29 mouse cellular contexts compared by ENCODE assay signal in genomic region chr17:71242666-71243065, GRCm38 (mm10).
"Had no signal": no experiment of that assay in that cellular context is flagged by ENCODE, and none has a peak within 500 bp of the region (broad histone marks: within the 10 kb centered on the region; RNA-seq: fewer than 3 reads in every experiment).

No protein-coding gene starts in this region.

- H3K9ac ChIP-seq: limb, embryonic 12.5 days; limb, embryonic 13.5 days; limb, embryonic 15.5 days; liver, embryonic 14.5 days; liver, embryonic 15.5 days; lung, embryonic 14.5 days; lung, embryonic 15.5 days; midbrain, embryonic 12.5 days; midbrain, embryonic 13.5 days; midbrain, embryonic 15.5 days; neural tube, embryonic 12.5 days; neural tube, embryonic 13.5 days had no signal

- ATAC-seq: lung, postnatal 0 days; midbrain, embryonic 13.5 days; midbrain, embryonic 15.5 days; midbrain, embryonic 16.5 days had no signal

- H3K4me2 ChIP-seq: limb, embryonic 12.5 days; limb, embryonic 13.5 days; limb, embryonic 15.5 days; liver, embryonic 11.5 days; liver, embryonic 15.5 days; lung, embryonic 14.5 days; lung, embryonic 15.5 days; midbrain, embryonic 12.5 days; midbrain, embryonic 13.5 days; midbrain, embryonic 15.5 days; neural tube, embryonic 12.5 days; neural tube, embryonic 13.5 days had no signal

- H3K9me3 ChIP-seq: limb, embryonic 10.5 days; limb, embryonic 12.5 days; limb, embryonic 13.5 days; limb, embryonic 15.5 days; liver, embryonic 15.5 days; lung, embryonic 15.5 days; megakaryocyte, embryonic 14.5 days; midbrain, embryonic 10.5 days; midbrain, embryonic 12.5 days; midbrain, embryonic 13.5 days; midbrain, embryonic 15.5 days; neural tube, embryonic 12.5 days; neural tube, embryonic 13.5 days had no signal

- H3K4me3 ChIP-seq: left cerebral cortex, adult 2 months; limb, embryonic 10.5 days; limb, embryonic 12.5 days; limb, embryonic 13.5 days; limb, embryonic 15.5 days; liver, embryonic 15.5 days; lung, embryonic 15.5 days; megakaryocyte, embryonic 14.5 days; midbrain, embryonic 10.5 days; midbrain, embryonic 12.5 days; midbrain, embryonic 13.5 days; midbrain, embryonic 15.5 days; myocyte; neural tube, embryonic 12.5 days; neural tube, embryonic 13.5 days had no signal

- H3K27ac ChIP-seq: left cerebral cortex, adult 2 months; limb, embryonic 10.5 days; limb, embryonic 12.5 days; limb, embryonic 13.5 days; limb, embryonic 15.5 days; liver, embryonic 14.5 days; liver, embryonic 15.5 days; lung, embryonic 15.5 days; macrophage; midbrain, embryonic 10.5 days; midbrain, embryonic 12.5 days; midbrain, embryonic 13.5 days; midbrain, embryonic 15.5 days; neural tube, embryonic 12.5 days; neural tube, embryonic 13.5 days had no signal

- H3K4me1 ChIP-seq: limb, embryonic 10.5 days; limb, embryonic 12.5 days; limb, embryonic 15.5 days; lung, embryonic 15.5 days; midbrain, embryonic 10.5 days; midbrain, embryonic 12.5 days; midbrain, embryonic 13.5 days; midbrain, embryonic 15.5 days; neural tube, embryonic 12.5 days; neural tube, embryonic 13.5 days had no signal

- H3K27me3 ChIP-seq: limb, embryonic 12.5 days; limb, embryonic 13.5 days; limb, embryonic 15.5 days; liver, embryonic 15.5 days; lung, embryonic 15.5 days; megakaryocyte, embryonic 14.5 days; midbrain, embryonic 12.5 days; midbrain, embryonic 13.5 days; midbrain, embryonic 15.5 days; neural tube, embryonic 12.5 days; neural tube, embryonic 13.5 days had no signal

- DNase-seq: left cerebral cortex, postnatal 4 days; liver; lung, adult 18-20 months; lung, adult 2 months; lung, embryonic 14.5 days; lung, postnatal 10 days; lung, postnatal 14 days; lung, postnatal 36 days; lung, postnatal 4 days had no signal
